Mouse (Mus musculus): ENCODE measurements around the gene Ptgr1. TPM values are rescaled to one million over a fixed set of nuclear protein-coding genes. Genes with fewer than 3 reads are reported as not detected.

Ptgr1 gene
- 5.8 and 6.8 TPM in 2 replicates for polyA plus RNA-seq (2015; fragmentation: Nextera tagmentation; extraction: Ambion mirVana)

DNA sequence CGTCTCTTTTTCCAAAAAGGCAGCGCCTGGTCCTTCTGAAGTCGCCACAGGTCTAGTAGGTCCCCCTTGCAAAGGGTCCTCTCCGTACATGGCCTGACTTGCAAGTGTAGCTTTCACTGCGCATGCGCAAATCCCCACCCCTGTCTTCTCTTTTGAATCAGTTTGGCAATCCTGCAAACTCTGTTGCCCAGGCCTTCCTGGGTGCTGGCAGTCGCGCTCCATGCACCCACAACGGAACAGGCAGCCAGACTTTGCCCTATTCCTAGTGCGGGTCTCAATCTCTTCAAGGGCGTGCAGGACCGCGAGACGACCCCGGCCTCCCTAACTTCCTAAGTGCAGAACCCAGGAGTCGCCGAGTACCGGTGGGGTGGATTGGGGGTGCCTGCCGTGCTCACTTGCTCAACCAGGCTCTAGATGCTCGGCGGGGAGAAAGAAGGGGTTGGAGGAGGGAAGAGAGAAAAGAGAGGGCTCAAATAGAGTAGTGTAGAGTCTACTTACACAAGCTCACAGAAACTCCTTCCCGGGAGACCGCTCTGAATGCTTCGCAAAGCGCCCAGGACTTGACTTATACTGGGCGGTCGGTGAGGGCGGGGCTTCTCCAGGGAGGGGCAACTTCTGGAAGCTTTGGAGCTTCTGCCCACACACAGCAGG is at the start of gene Ptgr1:
Gene Ptgr1 (minus strand): TSS at position 580 of the 651 bp plus-strand sequence.
- WGBS, result 2% methylated on average over 28 of the region's 28 CpGs
- Histone ChIP-seq H3K4me1 (replicated peaks) (peaks cover 12% of the 10 kb centered on the region), H3K27ac (replicated peaks) (0 out of 2 replicates have a peak within 1 kb of the TSS, but pooled peaks have one; percentile 15), H3K27me3 (no peaks in the 10 kb centered on the region), H3K36me3 (no peaks in the 10 kb centered on the region), H3K4me3 (peak within 1 kb of the TSS; percentile 48), H3K9me3 (no peaks in the 10 kb centered on the region), H3K4me2 (peak within 1 kb of the TSS; percentile 86), H3K9ac (peak within 1 kb of the TSS; percentile 67)
- peak; percentile 78 for ATAC-seq (ENCODE audit: low read depth)

DNA sequence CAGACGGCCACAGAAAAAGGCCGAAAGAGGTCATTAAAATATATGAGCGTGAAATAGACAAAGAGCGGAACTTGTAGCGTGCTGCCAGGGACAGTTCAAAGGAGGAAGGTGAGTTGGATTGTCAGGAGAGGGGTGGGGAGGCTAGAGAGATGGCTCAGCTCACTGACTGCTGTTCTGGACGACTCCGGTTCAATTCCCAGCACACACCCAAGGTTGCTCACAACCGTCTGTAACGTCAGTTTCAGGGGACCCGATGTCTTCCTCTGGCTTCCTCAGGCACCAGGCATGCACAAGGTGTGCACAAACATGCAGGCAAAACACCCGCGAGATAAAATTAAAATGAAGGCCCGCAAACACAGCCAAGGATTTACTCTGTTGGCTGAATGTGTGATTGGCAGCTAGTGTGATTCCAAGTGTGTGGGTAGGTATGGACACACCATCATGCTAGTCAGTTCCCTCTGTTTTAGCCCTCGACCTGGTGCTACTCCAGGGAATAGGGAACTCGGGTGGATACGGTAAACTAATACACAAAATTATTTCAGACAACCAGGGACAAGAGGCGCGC is 48.9 kb upstream of the Ptgr1 start:
- H3K36me3 ChIP-seq, result peaks cover 20% of the 10 kb centered on the region
- WGBS, result 58% methylated on average over 18 of the region's 18 CpGs
- H3K27ac ChIP-seq (replicated peaks), result peak overlapping the region; percentile 94
- peak overlapping the region; percentile 87 for H3K9ac ChIP-seq
- H3K4me2 ChIP-seq, result peak overlapping the region; percentile 65
- H3K4me3 ChIP-seq, result peak overlapping the region; percentile 68
- no peaks in the 10 kb centered on the region for H3K27me3 ChIP-seq
- H3K4me1 ChIP-seq (replicated peaks), result peaks cover 18% of the 10 kb centered on the region
- peak; percentile 70 for ATAC-seq (ENCODE audit: low read depth)
- H3K9me3 ChIP-seq, result peaks cover 3% of the 10 kb centered on the region; the same call in 1 of the 2 replicates

DNA sequence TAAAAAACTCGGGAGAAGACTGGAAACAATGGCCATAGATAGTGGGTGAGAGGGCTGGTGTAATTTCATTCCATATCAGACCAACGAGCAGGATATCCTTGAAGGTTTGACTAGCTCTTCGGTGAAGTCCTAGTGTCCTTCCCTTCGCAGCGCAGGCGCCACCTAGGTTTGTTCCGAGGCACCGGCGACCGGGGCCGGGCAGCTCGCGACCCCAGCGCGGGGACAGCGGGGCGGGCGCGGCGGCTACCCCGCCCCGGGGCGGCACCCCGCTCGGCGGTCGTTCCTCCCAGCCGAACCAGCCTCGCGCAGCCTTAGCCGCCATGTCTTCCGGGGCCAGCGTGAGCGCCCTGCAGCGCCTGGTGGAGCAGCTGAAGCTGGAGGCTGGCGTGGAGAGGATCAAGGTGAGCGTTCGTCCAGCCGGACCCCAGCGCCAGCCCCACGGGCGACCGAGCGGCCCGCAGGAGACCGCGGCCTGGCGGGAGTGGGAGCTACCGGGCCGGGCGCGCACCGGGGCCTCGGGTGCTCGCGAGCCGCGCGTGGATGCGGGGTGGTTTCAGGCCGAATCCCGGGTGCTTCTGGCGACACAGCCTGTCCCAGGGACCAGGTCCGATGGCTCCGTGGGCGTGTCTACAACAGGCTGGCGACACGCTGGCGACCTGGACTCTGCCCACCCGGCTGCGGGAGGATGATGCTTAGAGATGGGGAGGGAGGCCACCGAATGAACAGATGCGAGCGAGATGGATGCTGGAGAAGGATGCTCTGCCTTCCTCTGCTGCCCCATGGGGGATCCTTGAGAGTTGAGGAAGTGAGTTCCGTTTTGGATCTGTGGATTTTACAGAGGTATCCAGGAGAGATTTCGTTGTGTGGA is 48.2 kb upstream of the Ptgr1 start, which contains the start of gene Gng10:
Gene Gng10 (plus strand): TSS at position 171 of the 868 bp plus-strand sequence.
- H3K9me3 ChIP-seq, result peaks cover 3% of the 10 kb centered on the region; the same call in 1 of the 2 replicates
- 10% methylated on average over 76 of the region's 76 CpGs for WGBS
- H3K27me3 ChIP-seq, result no peaks in the 10 kb centered on the region
- ATAC-seq (ENCODE audit: low read depth), result peak; percentile 89
- H3K4me1 ChIP-seq (replicated peaks), result peaks cover 18% of the 10 kb centered on the region
- peak within 1 kb of the TSS; percentile 87 for H3K9ac ChIP-seq
- peak within 1 kb of the TSS; percentile 68 for H3K4me3 ChIP-seq
- H3K4me2 ChIP-seq, result peak within 1 kb of the TSS; percentile 65
- peaks cover 12% of the 10 kb centered on the region for H3K36me3 ChIP-seq
- peak within 1 kb of the TSS; percentile 94 for H3K27ac ChIP-seq (replicated peaks)

DNA sequence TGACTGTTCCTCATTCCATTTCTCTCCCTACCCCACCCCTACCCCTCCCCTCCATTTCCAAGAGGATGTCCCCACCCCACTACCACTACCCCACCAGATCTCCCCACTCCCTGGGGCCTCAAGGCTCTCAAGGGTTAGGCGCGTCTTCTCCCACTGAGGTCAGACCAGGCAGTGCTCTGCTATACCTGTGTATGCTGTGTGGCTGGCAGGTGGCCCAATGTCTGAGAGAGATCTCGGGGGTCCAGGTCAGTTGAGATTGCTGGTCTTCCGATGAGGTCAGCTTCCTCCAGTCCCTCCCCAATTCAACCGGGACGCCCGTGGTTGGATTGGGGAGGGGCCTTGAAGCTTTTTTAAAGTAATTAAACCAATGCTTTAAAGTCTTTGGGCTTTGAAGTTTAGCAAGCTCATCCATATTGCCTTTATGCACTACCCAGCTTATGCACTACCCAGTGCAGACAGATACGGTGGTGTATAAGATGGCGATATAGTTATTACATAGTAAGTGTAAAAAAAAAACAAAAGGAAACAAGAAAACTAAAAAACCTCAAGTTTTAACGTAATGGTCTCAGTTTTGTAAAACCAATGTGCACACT is 47.5 kb upstream of the Ptgr1 start:
- H3K4me2 ChIP-seq, result peak overlapping the region; percentile 65
- no peaks in the 10 kb centered on the region for H3K27me3 ChIP-seq
- H3K36me3 ChIP-seq, result peaks cover 5% of the 10 kb centered on the region; the same call in 1 of the 2 replicates
- peak overlapping the region; percentile 68 for H3K4me3 ChIP-seq
- no peak for ATAC-seq (ENCODE audit: low read depth)
- H3K9me3 ChIP-seq, result peaks cover 3% of the 10 kb centered on the region; the same call in 1 of the 2 replicates
- H3K9ac ChIP-seq, result peak overlapping the region; percentile 87
- WGBS, result 80% methylated on average over 10 of the region's 10 CpGs
- peaks cover 18% of the 10 kb centered on the region for H3K4me1 ChIP-seq (replicated peaks)
- H3K27ac ChIP-seq (replicated peaks), result peak overlapping the region; percentile 94

DNA sequence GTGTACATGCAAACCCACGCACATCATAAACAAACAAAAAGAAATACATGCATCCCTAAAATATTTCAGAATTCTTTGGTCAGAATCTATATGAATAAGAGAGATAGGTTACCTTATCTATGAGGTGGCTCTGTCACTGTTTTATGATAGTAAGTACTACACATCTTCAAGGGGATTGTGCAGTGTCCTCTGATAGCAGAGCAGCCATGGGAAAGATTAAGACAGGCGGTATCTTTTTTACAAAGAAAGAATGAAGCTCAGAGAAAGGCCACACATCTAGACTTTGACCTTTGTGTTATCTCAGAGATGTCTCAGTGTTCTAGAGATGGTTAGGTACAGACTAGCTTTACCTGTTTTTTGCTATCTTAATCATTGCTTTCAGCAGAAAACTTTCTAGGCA is 30.0 kb upstream of the Ptgr1 start:
- H3K4me1 ChIP-seq (replicated peaks), result no peaks in the 10 kb centered on the region
- H3K4me3 ChIP-seq, result no peak overlapping the region
- H3K27me3 ChIP-seq, result no peaks in the 10 kb centered on the region
- peaks cover 30% of the 10 kb centered on the region for H3K36me3 ChIP-seq
- no peak overlapping the region for H3K4me2 ChIP-seq
- no peak overlapping the region for H3K27ac ChIP-seq (replicated peaks)
- 98% methylated on average over 2 of the region's 2 CpGs for WGBS
- no peaks in the 10 kb centered on the region for H3K9me3 ChIP-seq
- ATAC-seq (ENCODE audit: low read depth), result no peak
- no peak overlapping the region for H3K9ac ChIP-seq

DNA sequence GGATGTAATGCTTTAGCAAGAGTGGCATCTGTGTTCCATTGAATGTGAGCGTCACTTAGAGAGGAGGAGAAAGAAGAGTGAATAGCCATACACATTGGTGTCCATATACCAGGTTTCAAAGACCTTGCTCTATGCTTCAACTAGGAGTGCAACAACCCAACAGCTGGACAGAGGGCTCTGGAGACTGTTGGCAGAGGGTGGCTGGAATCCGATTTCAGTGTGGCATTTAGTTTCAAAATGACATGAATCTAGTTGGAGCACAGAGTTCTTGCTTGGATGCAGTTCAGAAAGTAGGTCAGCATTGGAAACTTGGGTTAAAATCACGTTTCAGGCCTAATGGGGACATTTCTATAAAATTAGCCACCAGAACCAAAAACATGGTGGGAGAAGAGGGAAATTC is 28.3 kb upstream of the Ptgr1 start:
- Histone ChIP-seq H3K9ac (no peak overlapping the region), H3K4me3 (no peak overlapping the region), H3K4me2 (no peak overlapping the region), H3K27ac (replicated peaks) (no peak overlapping the region), H3K4me1 (replicated peaks) (no peaks in the 10 kb centered on the region), H3K9me3 (no peaks in the 10 kb centered on the region), H3K36me3 (peaks cover 23% of the 10 kb centered on the region), H3K27me3 (no peaks in the 10 kb centered on the region)
- no peak for ATAC-seq (ENCODE audit: low read depth)
- WGBS, result 91% methylated on average over 3 of the region's 3 CpGs

DNA sequence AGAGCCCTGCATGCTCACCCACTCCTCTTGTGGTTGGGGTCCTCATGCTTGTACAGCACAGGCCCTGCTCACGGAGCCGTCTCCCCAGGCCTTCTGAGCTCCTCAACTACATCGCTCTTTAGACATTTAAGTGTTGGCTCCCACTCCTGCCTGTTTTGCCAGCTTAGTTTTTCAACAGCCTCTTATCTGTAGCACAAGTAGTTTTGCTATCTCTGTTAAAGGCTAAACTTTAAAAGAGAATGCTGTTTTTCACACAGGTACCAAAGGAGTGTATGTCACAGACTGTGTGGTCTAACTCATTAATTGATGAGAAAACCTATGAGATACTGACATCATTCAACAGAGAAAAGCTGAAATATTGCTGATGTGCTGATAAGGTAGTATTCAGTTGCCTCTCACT is 24.5 kb upstream of the Ptgr1 start:
- no peak overlapping the region for H3K9ac ChIP-seq
- no peaks in the 10 kb centered on the region for H3K9me3 ChIP-seq
- H3K36me3 ChIP-seq, result no peaks in the 10 kb centered on the region
- WGBS, result 91% methylated on average over 3 of the region's 3 CpGs
- H3K4me2 ChIP-seq, result no peak overlapping the region
- H3K27ac ChIP-seq (replicated peaks), result no peak overlapping the region
- ATAC-seq (ENCODE audit: low read depth), result no peak
- no peaks in the 10 kb centered on the region for H3K27me3 ChIP-seq
- H3K4me3 ChIP-seq, result no peak overlapping the region
- H3K4me1 ChIP-seq (replicated peaks), result no peaks in the 10 kb centered on the region

DNA sequence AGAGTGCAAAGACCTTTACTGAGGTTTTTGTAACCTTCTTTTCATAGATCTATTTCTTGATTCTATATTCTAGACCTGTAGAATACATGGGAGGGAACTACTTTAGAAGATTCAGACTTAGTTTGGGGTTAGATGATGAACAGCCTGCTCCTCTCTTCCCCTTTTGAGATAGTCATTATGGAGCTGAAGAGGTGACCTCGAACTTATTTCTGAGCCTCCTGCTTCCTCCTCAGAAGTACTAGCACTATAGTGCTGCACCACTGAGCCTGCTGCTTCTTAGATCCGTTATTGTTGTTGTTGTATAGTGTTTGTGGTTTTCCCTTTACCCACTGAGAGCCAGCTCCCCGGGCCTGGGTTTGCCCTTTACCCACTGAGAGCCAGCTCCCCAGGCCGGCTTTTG is 22.8 kb upstream of the Ptgr1 start:
- Histone ChIP-seq H3K4me2 (no peak overlapping the region), H3K27me3 (no peaks in the 10 kb centered on the region), H3K9me3 (no peaks in the 10 kb centered on the region), H3K9ac (no peak overlapping the region), H3K27ac (replicated peaks) (no peak overlapping the region), H3K36me3 (no peaks in the 10 kb centered on the region), H3K4me3 (no peak overlapping the region), H3K4me1 (replicated peaks) (peaks cover 17% of the 10 kb centered on the region)
- ATAC-seq (ENCODE audit: low read depth), result no peak
- 77% methylated on average over 4 of the region's 4 CpGs for WGBS

DNA sequence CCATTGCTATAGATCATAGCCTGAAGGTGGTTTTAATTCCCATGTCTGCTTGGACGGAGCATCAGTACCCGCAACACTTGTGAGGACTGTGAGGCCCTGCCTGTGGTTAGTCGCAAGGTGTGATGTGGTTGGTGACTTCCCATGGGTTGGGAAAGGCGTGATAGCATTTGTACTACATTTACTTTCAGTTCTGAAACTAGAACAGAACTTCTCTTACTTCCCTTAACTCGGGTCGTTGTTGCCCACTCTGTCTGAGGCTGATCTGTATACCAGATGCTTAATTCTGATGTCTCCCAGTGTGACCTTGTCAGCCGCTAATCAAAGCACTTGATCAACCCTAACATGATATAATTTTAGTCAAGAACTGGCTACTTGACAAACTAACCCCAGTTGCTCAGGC is 22.3 kb upstream of the Ptgr1 start:
- no peaks in the 10 kb centered on the region for H3K9me3 ChIP-seq
- H3K4me2 ChIP-seq, result no peak overlapping the region
- 89% methylated on average over 7 of the region's 7 CpGs for WGBS
- no peak overlapping the region for H3K9ac ChIP-seq
- H3K4me1 ChIP-seq (replicated peaks), result peaks cover 22% of the 10 kb centered on the region
- H3K27ac ChIP-seq (replicated peaks), result no peak overlapping the region
- H3K4me3 ChIP-seq, result no peak overlapping the region
- H3K36me3 ChIP-seq, result no peaks in the 10 kb centered on the region
- no peaks in the 10 kb centered on the region for H3K27me3 ChIP-seq
- ATAC-seq (ENCODE audit: low read depth), result no peak

DNA sequence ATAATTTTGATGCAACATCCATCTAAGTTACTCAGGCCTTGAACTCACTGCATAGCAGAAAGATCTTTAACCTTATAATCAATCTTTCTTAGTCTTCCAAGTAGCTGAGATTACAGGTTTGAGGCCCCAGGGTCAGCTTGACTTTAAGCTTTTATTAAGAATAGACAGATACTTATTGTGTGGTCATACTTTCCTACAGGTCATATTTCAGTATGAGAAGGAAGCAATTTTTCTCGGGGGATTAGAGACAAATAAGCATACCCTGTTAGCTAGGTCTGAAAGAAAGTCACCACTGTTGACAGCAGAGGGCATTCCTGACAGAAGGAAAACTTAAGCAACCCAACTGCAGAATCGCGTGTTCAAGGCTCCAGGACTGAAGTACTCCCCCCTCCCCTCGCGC is 21.1 kb upstream of the Ptgr1 start:
- H3K4me3 ChIP-seq, result no peak overlapping the region
- H3K27me3 ChIP-seq, result no peaks in the 10 kb centered on the region
- H3K27ac ChIP-seq (replicated peaks), result no peak overlapping the region
- H3K4me2 ChIP-seq, result no peak overlapping the region
- no peaks in the 10 kb centered on the region for H3K9me3 ChIP-seq
- H3K9ac ChIP-seq, result no peak overlapping the region
- no peaks in the 10 kb centered on the region for H3K36me3 ChIP-seq
- 73% methylated on average over 5 of the region's 5 CpGs for WGBS
- H3K4me1 ChIP-seq (replicated peaks), result peaks cover 29% of the 10 kb centered on the region
- no peak for ATAC-seq (ENCODE audit: low read depth)

DNA sequence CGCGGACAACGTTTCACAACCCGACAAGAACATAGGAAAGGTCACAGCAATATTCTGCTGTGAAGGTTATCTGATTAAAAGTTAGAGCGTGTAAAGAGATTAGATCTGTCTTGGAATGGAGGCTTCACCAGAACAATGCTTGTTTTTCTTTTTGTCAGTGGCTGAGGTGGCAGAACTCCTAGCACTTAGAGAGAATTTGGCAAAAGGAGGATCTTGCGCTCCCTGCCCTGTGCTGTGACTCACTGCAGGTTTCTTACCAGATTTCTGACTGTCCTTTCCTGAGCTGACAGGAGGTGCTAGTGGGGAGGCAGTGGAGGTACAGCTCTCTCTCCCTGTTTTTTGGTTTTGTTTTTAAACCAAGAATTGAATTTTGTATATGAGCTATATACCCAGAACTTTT is 20.1 kb upstream of the Ptgr1 start:
- Histone ChIP-seq H3K27ac (replicated peaks) (no peak overlapping the region), H3K36me3 (no peaks in the 10 kb centered on the region), H3K27me3 (no peaks in the 10 kb centered on the region), H3K4me2 (no peak overlapping the region), H3K4me1 (replicated peaks) (peaks cover 34% of the 10 kb centered on the region), H3K9me3 (no peaks in the 10 kb centered on the region), H3K9ac (no peak overlapping the region), H3K4me3 (no peak overlapping the region)
- 85% methylated on average over 6 of the region's 6 CpGs for WGBS
- no peak for ATAC-seq (ENCODE audit: low read depth)

DNA sequence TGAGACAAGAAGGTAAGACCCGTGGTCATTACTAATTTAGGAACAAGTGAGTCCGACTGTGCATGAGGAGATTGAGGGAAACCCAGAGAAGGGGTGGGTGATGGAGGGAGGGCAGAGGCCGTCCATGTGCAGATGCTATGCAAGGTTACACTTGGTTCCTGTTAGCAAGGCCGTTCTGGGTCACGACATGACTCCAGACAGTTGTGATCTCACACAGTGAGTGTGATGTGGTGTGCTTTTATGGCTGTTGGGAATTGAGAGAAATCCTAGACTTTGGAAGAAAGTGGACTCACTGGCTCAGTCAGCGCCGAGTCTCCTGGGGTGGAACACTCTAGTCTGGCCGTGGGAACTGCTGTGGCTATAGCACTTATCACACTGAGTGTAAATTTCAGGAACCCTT is 19.3 kb upstream of the Ptgr1 start:
- 67% methylated on average over 8 of the region's 8 CpGs for WGBS
- H3K4me3 ChIP-seq, result no peak overlapping the region
- H3K9me3 ChIP-seq, result no peaks in the 10 kb centered on the region
- H3K4me2 ChIP-seq, result no peak overlapping the region
- no peaks in the 10 kb centered on the region for H3K36me3 ChIP-seq
- no peak overlapping the region for H3K9ac ChIP-seq
- no peak for ATAC-seq (ENCODE audit: low read depth)
- H3K27me3 ChIP-seq, result no peaks in the 10 kb centered on the region
- no peak overlapping the region for H3K27ac ChIP-seq (replicated peaks)
- peaks cover 34% of the 10 kb centered on the region for H3K4me1 ChIP-seq (replicated peaks)
